Mouse (Mus musculus) c-Kit-positive CD71-negative TER-119-negative erythroid progenitor cells, embryonic 14.5 days (primary cell): ENCODE results near the gene Fsd1.

ENCODE experiments used
- DNase-seq: peaks from one replicate; pipeline ENCODE4 v3.0.0-alpha.2; 2013; ENCODE audit warnings: low read depth

Fsd1 gene

GRCm38 (mm10) chr17:56030919-56031318 lies 44.6 kb downstream of the Fsd1 start:
- peak; percentile 39 for DNase-seq

- DNase-seq, result no peak
These were observed 45.1 kb downstream of the Fsd1 start for GRCm38 (mm10) chr17:56031431-56031830.

GRCm38 (mm10) chr17:56032127-56032733 lies 45.9 kb downstream of the Fsd1 start:
- no peak for DNase-seq

GRCm38 (mm10) chr17:56032831-56033230 lies 46.5 kb downstream of the Fsd1 start:
- DNase-seq, result no peak

GRCm38 (mm10) chr17:56034040-56034725 lies 47.9 kb downstream of the Fsd1 start:
- DNase-seq, result no peak

GRCm38 (mm10) chr17:56034726-56035100 lies 48.4 kb downstream of the Fsd1 start:
- no peak for DNase-seq

GRCm38 (mm10) chr17:56035216-56035615 lies 48.9 kb downstream of the Fsd1 start:
- DNase-seq, result no peak

GRCm38 (mm10) chr17:56036176-56036900 lies 50.0 kb downstream of the Fsd1 start, which contains the start of gene Sh3gl1:
Gene Sh3gl1, minus strand, starts transcription at chr17:56036635.
- DNase-seq, result peak; percentile 97

GRCm38 (mm10) chr17:56036901-56037287 lies 50.6 kb downstream of the Fsd1 start:
- DNase-seq, result no peak

GRCm38 (mm10) chr17:56038583-56039261 lies 52.4 kb downstream of the Fsd1 start:
- DNase-seq, result no peak

- no peak for DNase-seq
These were observed 53.0 kb downstream of the Fsd1 start for GRCm38 (mm10) chr17:56039345-56039744.

- peak; percentile 98 for DNase-seq
These were observed 53.9 kb downstream of the Fsd1 start, which contains the start of gene Chaf1a for GRCm38 (mm10) chr17:56040030-56040856. Gene Chaf1a, plus strand, starts transcription at chr17:56040439.

GRCm38 (mm10) chr17:56040857-56041163 lies 54.5 kb downstream of the Fsd1 start:
- DNase-seq, result peak; percentile 20
